Mouse (Mus musculus) lung, embryonic 14.5 days (tissue): ENCODE data around the gene Mtch1. TPM values are rescaled to one million over a fixed set of nuclear protein-coding genes. Genes with fewer than 3 reads are reported as not detected.
"Not testable (repeated sequence)": the region's sequence is repeated elsewhere in the genome, so short reads cannot be mapped to it uniquely, and the experiment has no call there.

Experiments used
- ATAC-seq: fragments of 200-750 bp; cut with Nextera tagmentation; 2 replicates; pipeline ENCODE4 v1.8.0; 2017; ENCODE audit warnings: mild to moderate bottlenecking, moderate TSS enrichment, moderate library complexity; ENCODE audit not compliant: insufficient read depth
- DNase-seq: peaks from one replicate; pipeline ENCODE4 v3.0.0-alpha.2; 2015
- H3K27ac ChIP-seq: fragments of 300-500 bp; sonication (generic); 2 replicates; pipeline ENCODE4 v1.5.1; 2014; ENCODE audit warnings: low read depth, mild to moderate bottlenecking, moderate library complexity
- H3K27me3 ChIP-seq: fragments of 300-500 bp; sonication (generic); 2 replicates; pipeline ENCODE4 v1.6.1; 2014; ENCODE audit warnings: low read length, control low read depth; ENCODE audit not compliant: insufficient read depth
- H3K36me3 ChIP-seq: fragments of 300-500 bp; sonication (generic); 2 replicates; pipeline ENCODE4 v1.6.1; 2014; ENCODE audit warnings: control low read depth; ENCODE audit not compliant: insufficient read depth
- H3K4me1 ChIP-seq: fragments of 300-500 bp; sonication (generic); 2 replicates; pipeline ENCODE4 v1.6.1; 2014; ENCODE audit warnings: antibody characterized with exemption, control low read depth; ENCODE audit not compliant: insufficient read depth
- H3K4me2 ChIP-seq: fragments of 300-500 bp; sonication (generic); 2 replicates; pipeline ENCODE4 v1.6.1; 2014; ENCODE audit warnings: mild to moderate bottlenecking
- H3K4me3 ChIP-seq: fragments of 300-500 bp; sonication (generic); 2 replicates; pipeline ENCODE4 v1.5.1; 2014; ENCODE audit warnings: low read depth, low read length
- H3K9ac ChIP-seq: fragments of 300-500 bp; sonication (generic); 2 replicates; pipeline ENCODE4 v1.6.1; 2014
- H3K9me3 ChIP-seq: fragments of 300-500 bp; sonication (generic); 2 replicates; pipeline ENCODE4 v1.6.1; 2016; ENCODE audit warnings: low read depth, low read length, control low read depth
- CTCF ChIP-seq: IDR thresholded peaks from 2 replicates; pipeline ENCODE4 v1.5.1; 2016; ENCODE audit warnings: antibody characterized with exemption, low read depth
- WGBS: fragments of 180-500 bp; shearing (Covaris S2); extraction: QIAGEN DNeasy Blood & Tissue Kit; methylation state at CpG from one replicate; pipeline ENCODE4 v1.1.7; 2014; 5-methylcytosine and 5-hydroxymethylcytosine counted together
- polyA plus RNA-seq: library from polyadenylated mRNA; unstranded; fragments of >200 nt; fragmentation: Nextera tagmentation; extraction: Ambion mirVana; gene quantifications from 2 replicates; pipeline ENCODE4 v1.2.1, GENCODE M21; 2014

Mtch1 gene
- 381 and 395 TPM in 2 replicates for polyA plus RNA-seq

GRCm38 (mm10) chr17:29347645-29348256 is at the start of gene Mtch1:
Gene Mtch1 (minus strand): TSS chr17:29347934.
- under 1% methylated on average over 46 of the region's 53 CpGs for WGBS
- Histone ChIP-seq H3K4me2 (peak within 1 kb of the TSS; percentile 62), H3K27ac (peak within 1 kb of the TSS; percentile 76), H3K36me3 (peaks cover 18% of the 10 kb centered on the region; the same call in 1 of the 2 replicates), H3K27me3 (no peaks in the 10 kb centered on the region), H3K9ac (peak within 1 kb of the TSS; percentile 92), H3K4me1 (peaks cover 12% of the 10 kb centered on the region; the same call in 1 of the 2 replicates), H3K9me3 (no peaks in the 10 kb centered on the region), H3K4me3 (peak within 1 kb of the TSS; percentile 95)
- ATAC-seq (peak; percentile 95), DNase-seq (peak; percentile 99)
- no peak for TF ChIP-seq CTCF

GRCm38 (mm10) chr17:29396821-29397242 is 49.1 kb upstream of the Mtch1 start:
- Histone ChIP-seq H3K4me2 (peak overlapping the region; percentile 71), H3K9me3 (no peaks in the 10 kb centered on the region), H3K27me3 (no peaks in the 10 kb centered on the region), H3K4me1 (peaks cover 14% of the 10 kb centered on the region), H3K4me3 (peak overlapping the region; percentile 8; the same call in 1 of the 2 replicates), H3K9ac (no peak overlapping the region), H3K36me3 (no peaks in the 10 kb centered on the region), H3K27ac (no peak overlapping the region)
- peak; percentile 100 for TF ChIP-seq CTCF
- ATAC-seq (peak; percentile 61), DNase-seq (peak; percentile 97)
- WGBS, result 14% methylated on average over 6 of the region's 6 CpGs

GRCm38 (mm10) chr17:29396056-29396799 is 48.5 kb upstream of the Mtch1 start:
- DNase-seq, result no peak
- peak overlapping the region; percentile 71; the same call in 1 of the 2 replicates for H3K4me2 ChIP-seq
- 52% methylated on average over 6 of the region's 6 CpGs for WGBS
- no peaks in the 10 kb centered on the region for H3K27me3 ChIP-seq
- peaks cover 14% of the 10 kb centered on the region for H3K4me1 ChIP-seq
- H3K27ac ChIP-seq, result no peak overlapping the region
- TF ChIP-seq CTCF, result no peak
- ATAC-seq, result no peak
- no peak overlapping the region for H3K9ac ChIP-seq
- H3K4me3 ChIP-seq, result no peak overlapping the region
- no peaks in the 10 kb centered on the region for H3K36me3 ChIP-seq
- H3K9me3 ChIP-seq, result no peaks in the 10 kb centered on the region

GRCm38 (mm10) chr17:29395381-29395780 is 47.6 kb upstream of the Mtch1 start:
- Histone ChIP-seq H3K27ac (no peak overlapping the region), H3K4me1 (peaks cover 14% of the 10 kb centered on the region), H3K36me3 (no peaks in the 10 kb centered on the region), H3K9ac (no peak overlapping the region), H3K4me2 (no peak overlapping the region), H3K9me3 (no peaks in the 10 kb centered on the region), H3K4me3 (no peak overlapping the region), H3K27me3 (no peaks in the 10 kb centered on the region)
- no peak for TF ChIP-seq CTCF
- ATAC-seq (no peak), DNase-seq (peak; percentile 23)
- 61% methylated on average over 7 of the region's 7 CpGs for WGBS

GRCm38 (mm10) chr17:29394761-29395160 is 47.0 kb upstream of the Mtch1 start:
- not testable (repeated sequence) for ATAC-seq

GRCm38 (mm10) chr17:29394106-29394760 is 46.5 kb upstream of the Mtch1 start:
- Histone ChIP-seq H3K4me3 (no peak overlapping the region), H3K27me3 (no peaks in the 10 kb centered on the region), H3K9ac (no peak overlapping the region), H3K4me2 (no peak overlapping the region), H3K9me3 (no peaks in the 10 kb centered on the region), H3K4me1 (peaks cover 14% of the 10 kb centered on the region), H3K27ac (no peak overlapping the region), H3K36me3 (no peaks in the 10 kb centered on the region)
- no peak for ATAC-seq
- TF ChIP-seq CTCF, result no peak
- 37% methylated on average over 9 of the region's 9 CpGs for WGBS
- DNase-seq, result peak; percentile 18

More at GRCm38 (mm10) chr17:29394761-29395160, 47.0 kb upstream of the Mtch1 start:
- not testable (repeated sequence) for H3K4me3 ChIP-seq, H3K9me3 ChIP-seq, H3K9ac ChIP-seq, H3K36me3 ChIP-seq, DNase-seq, H3K27ac ChIP-seq, H3K4me2 ChIP-seq, H3K27me3 ChIP-seq
- WGBS, result 73% methylated on average over 2 of the region's 2 CpGs
- peaks cover 14% of the 10 kb centered on the region for H3K4me1 ChIP-seq
